Mouse (Mus musculus) myocyte (in vitro differentiated cells): ENCODE measurements around the gene Rtkn. TPM values are rescaled to one million over a fixed set of nuclear protein-coding genes. Genes with fewer than 3 reads are reported as not detected.
A peak's percentile ranks its signal among the peaks of the same experiment; 100 is the strongest.

Experiments
- H3K27me3 ChIP-seq: one replicate; pipeline ENCODE4 v1.6.1; 2011; ENCODE audit not compliant: control insufficient read depth, insufficient read depth, insufficient read length
- H3K36me3 ChIP-seq: one replicate; pipeline ENCODE4 v1.6.1; 2011; ENCODE audit not compliant: control insufficient read depth, insufficient read depth
- H3K4me2 ChIP-seq: one replicate; pipeline ENCODE4 v1.6.1; 2011; ENCODE audit warnings: low read depth, control low read depth
- H3K4me3 ChIP-seq: one replicate; pipeline ENCODE4 v1.5.1; 2011; ENCODE audit warnings: mild to moderate bottlenecking, control low read depth, moderate library complexity
- H3K79me2 ChIP-seq: one replicate; pipeline ENCODE4 v1.6.1; 2011; ENCODE audit not compliant: control insufficient read depth, insufficient read depth
- H3ac ChIP-seq: one replicate; pipeline ENCODE4 v1.6.1; 2011; ENCODE audit not compliant: control insufficient read depth, insufficient read length
- CEBPB ChIP-seq: IDR thresholded peaks from 2 replicates; pipeline ENCODE4 v1.6.1; 2011; ENCODE audit warnings: mild to moderate bottlenecking, moderate library complexity; ENCODE audit not compliant: poor library complexity, insufficient read depth, severe bottlenecking
- E2F4 ChIP-seq: IDR thresholded peaks from one replicate; pipeline ENCODE4 v1.6.1; 2011; ENCODE audit warnings: mild to moderate bottlenecking, control low read depth, moderate library complexity; ENCODE audit not compliant: insufficient read depth
- MAX ChIP-seq: IDR thresholded peaks from one replicate; pipeline ENCODE4 v1.6.1; 2011; ENCODE audit warnings: low read depth, mild to moderate bottlenecking, control low read depth
- MYOD1 ChIP-seq, 3 experiments: IDR thresholded peaks; one replicate each; pipeline ENCODE4 v1.6.1; 2011; ENCODE audit warnings: control low read depth in 2 of 3, low read depth in 2 of 3, mild to moderate bottlenecking in 2 of 3, moderate library complexity in 1 of 3; ENCODE audit not compliant: insufficient read length in 2 of 3, control insufficient read depth in 1 of 3
- MYOG ChIP-seq, 3 experiments: IDR thresholded peaks; one replicate each; pipeline ENCODE4 v1.6.1; 2011; ENCODE audit warnings: control low read depth in 2 of 3, low read depth in 2 of 3, mild to moderate bottlenecking in 2 of 3; ENCODE audit not compliant: insufficient read length in 2 of 3, control insufficient read depth in 1 of 3, insufficient read depth in 1 of 3
- POLR2A ChIP-seq: IDR thresholded peaks from one replicate; pipeline ENCODE4 v1.6.1; 2011; ENCODE audit warnings: low read depth, mild to moderate bottlenecking, control low read depth, moderate library complexity; ENCODE audit not compliant: insufficient read length
- POLR2AphosphoS2 ChIP-seq: IDR thresholded peaks from one replicate; pipeline ENCODE4 v1.6.1; 2011; ENCODE audit warnings: low read depth, control low read depth; ENCODE audit not compliant: insufficient read length
- REST ChIP-seq: IDR thresholded peaks from one replicate; pipeline ENCODE4 v1.6.1; 2011; ENCODE audit warnings: mild to moderate bottlenecking, control low read depth, moderate library complexity; ENCODE audit not compliant: insufficient read depth, insufficient read length
- SRF ChIP-seq: IDR thresholded peaks from one replicate; pipeline ENCODE4 v1.6.1; 2011; ENCODE audit warnings: low read depth; ENCODE audit not compliant: control insufficient read depth, insufficient read length
- TCF12 ChIP-seq: IDR thresholded peaks from one replicate; pipeline ENCODE4 v1.6.1; 2011; ENCODE audit warnings: mild to moderate bottlenecking, control low read depth; ENCODE audit not compliant: poor library complexity, insufficient read depth, severe bottlenecking
- TCF3 ChIP-seq: IDR thresholded peaks from one replicate; pipeline ENCODE4 v1.6.1; 2011; ENCODE audit warnings: low read depth, control low read depth; ENCODE audit not compliant: insufficient read length
- USF1 ChIP-seq: IDR thresholded peaks from one replicate; pipeline ENCODE4 v1.6.1; 2011; ENCODE audit warnings: low read depth, mild to moderate bottlenecking, control low read depth, moderate library complexity
- polyA plus RNA-seq: library from polyadenylated mRNA; unstranded; fragments of >200 nt; fragmentation: generic; extraction: Trizol; gene quantifications from one replicate; pipeline ENCODE4 v1.2.1, GENCODE M21; 2012; ENCODE audit warnings: missing spikeins

Rtkn gene
- polyA plus RNA-seq: 29.7 TPM

- Histone ChIP-seq H3K27me3 (no peaks in the 10 kb centered on the region), H3K36me3 (no peaks in the 10 kb centered on the region), H3K79me2 (peaks cover 27% of the 10 kb centered on the region), H3ac (peak within 1 kb of the TSS; percentile 52), H3K4me2 (peak within 1 kb of the TSS; percentile 84), H3K4me3 (peak within 1 kb of the TSS; percentile 88)
- TF ChIP-seq TCF3 (no peak), MYOG (IDR thresholded peaks at IDR 0.05; ENCODE audit: control insufficient read depth in 1 of 3, insufficient read depth in 1 of 3, insufficient read length in 2 of 3, low read depth in 2 of 3) (no peak), MYOD1 (IDR thresholded peaks at IDR 0.05; ENCODE audit: control insufficient read depth in 1 of 3, insufficient read length in 2 of 3, low read depth in 2 of 3) (no peak), POLR2AphosphoS2 (no peak), E2F4 (no peak), POLR2A (no peak), MAX (no peak), USF1 (no peak), CEBPB (no peak), REST (no peak), SRF (no peak)
Measured at GRCm38 (mm10) chr6:83134951-83135513, at the start of gene Rtkn. TSS of gene Rtkn (plus strand) at chr6:83135463.

GRCm38 (mm10) chr6:83086121-83087035 lies 48.9 kb upstream of the Rtkn start, which contains the start of gene Lbx2:
TSS of gene Lbx2 (plus strand) at chr6:83086367.
- Histone ChIP-seq H3ac (no peak within 1 kb of the TSS), H3K4me2 (peak within 1 kb of the TSS; percentile 48), H3K79me2 (no peaks in the 10 kb centered on the region), H3K27me3 (peaks cover 42% of the 10 kb centered on the region), H3K4me3 (no peak within 1 kb of the TSS), H3K36me3 (peaks cover 5% of the 10 kb centered on the region)
- no peak for TF ChIP-seq SRF
- TF ChIP-seq POLR2AphosphoS2: no peak
- TF ChIP-seq USF1: no peak
- TF ChIP-seq TCF12: no peak
- no peak for TF ChIP-seq MYOD1 (IDR thresholded peaks at IDR 0.05; ENCODE audit: control insufficient read depth in 1 of 3, insufficient read length in 2 of 3, low read depth in 2 of 3)
- no peak for TF ChIP-seq TCF3
- TF ChIP-seq POLR2A: no peak
- TF ChIP-seq E2F4: no peak
- no peak for TF ChIP-seq MAX
- no peak for TF ChIP-seq REST
- no peak for TF ChIP-seq CEBPB
- TF ChIP-seq MYOG (IDR thresholded peaks at IDR 0.05; ENCODE audit: control insufficient read depth in 1 of 3, insufficient read depth in 1 of 3, insufficient read length in 2 of 3, low read depth in 2 of 3): no peak

- TF ChIP-seq MAX (no peak), POLR2AphosphoS2 (no peak), POLR2A (no peak)
- Histone ChIP-seq H3K27me3 (peaks cover 42% of the 10 kb centered on the region), H3ac (no peak overlapping the region), H3K79me2 (no peaks in the 10 kb centered on the region), H3K4me2 (no peak overlapping the region), H3K4me3 (no peak overlapping the region), H3K36me3 (no peaks in the 10 kb centered on the region)
Measured at GRCm38 (mm10) chr6:83087205-83087925, 47.9 kb upstream of the Rtkn start.

GRCm38 (mm10) chr6:83087926-83088260 lies 47.4 kb upstream of the Rtkn start:
- Histone ChIP-seq H3K4me2 (no peak overlapping the region), H3K4me3 (no peak overlapping the region)
- TF ChIP-seq MYOG (IDR thresholded peaks at IDR 0.05; ENCODE audit: control insufficient read depth in 1 of 3, insufficient read depth in 1 of 3, insufficient read length in 2 of 3, low read depth in 2 of 3) (no peak), POLR2A (no peak), MAX (no peak), POLR2AphosphoS2 (no peak), E2F4 (no peak), USF1 (no peak), REST (no peak), TCF12 (no peak), SRF (no peak), MYOD1 (IDR thresholded peaks at IDR 0.05; ENCODE audit: control insufficient read depth in 1 of 3, insufficient read length in 2 of 3, low read depth in 2 of 3) (no peak), CEBPB (no peak), TCF3 (no peak)

More at GRCm38 (mm10) chr6:83087926-83088260, 47.4 kb upstream of the Rtkn start:
- Histone ChIP-seq H3K36me3 (no peaks in the 10 kb centered on the region), H3K79me2 (no peaks in the 10 kb centered on the region), H3K27me3 (peaks cover 47% of the 10 kb centered on the region), H3ac (no peak overlapping the region)
